Mouse (Mus musculus): Measurements from ENCODE around the gene Hdac5. TPM values are rescaled to one million over a fixed set of nuclear protein-coding genes. Genes with fewer than 3 reads are reported as not detected.

Gene Hdac5
- total and polyA plus RNA-seq, 2 experiments from 2014 or later: 69.4 to 170 TPM

GRCm38 (mm10) chr11:102248630-102249230, 18.8 kb upstream of the Hdac5 start, which contains the start of gene BC030867:
Gene BC030867 (plus strand): TSS chr11:102248882.
- peak within 1 kb of the TSS; percentile 92 for H3K4me2 ChIP-seq (ENCODE audit: low read depth)
- peak within 1 kb of the TSS; percentile 44 for H3K4me3 ChIP-seq (ENCODE audit: low read depth, low read length)
- no peak within 1 kb of the TSS for H3K9ac ChIP-seq
- DNase-seq: peak; percentile 98
- peak; percentile 80 for TF ChIP-seq CTCF (IDR thresholded peaks at IDR 0.05; ENCODE audit: low read depth)
- H3K36me3 ChIP-seq (ENCODE audit: insufficient read depth): no peaks in the 10 kb centered on the region
- H3K4me1 ChIP-seq (ENCODE audit: insufficient read depth): peaks cover 6% of the 10 kb centered on the region; the same call in 1 of the 2 replicates
- ATAC-seq: peak; percentile 36; the same call in 1 of the 2 replicates
- no peaks in the 10 kb centered on the region for H3K27me3 ChIP-seq (ENCODE audit: insufficient read depth, low read length)
- peak within 1 kb of the TSS; percentile 21; the same call in 1 of the 2 replicates for H3K27ac ChIP-seq (ENCODE audit: low read depth, low read length)
- WGBS: 2% methylated on average over 41 of the region's 41 CpGs
- no peaks in the 10 kb centered on the region for H3K9me3 ChIP-seq (ENCODE audit: low read length)

- no peak overlapping the region for H3K9ac ChIP-seq
- no peak for DNase-seq
- H3K27ac ChIP-seq (ENCODE audit: low read depth, low read length): no peak overlapping the region
- no peak overlapping the region for H3K4me2 ChIP-seq (ENCODE audit: low read depth)
- WGBS: 91% methylated on average over 4 of the region's 4 CpGs
- TF ChIP-seq CTCF (IDR thresholded peaks at IDR 0.05; ENCODE audit: low read depth): 0 out of 2 replicates have a peak, but pooled peaks have one; percentile 31
- no peaks in the 10 kb centered on the region for H3K36me3 ChIP-seq (ENCODE audit: insufficient read depth)
- no peaks in the 10 kb centered on the region for H3K27me3 ChIP-seq (ENCODE audit: insufficient read depth, low read length)
- H3K9me3 ChIP-seq (ENCODE audit: low read length): no peaks in the 10 kb centered on the region
- peaks cover 6% of the 10 kb centered on the region; the same call in 1 of the 2 replicates for H3K4me1 ChIP-seq (ENCODE audit: insufficient read depth)
- ATAC-seq: no peak
- H3K4me3 ChIP-seq (ENCODE audit: low read depth, low read length): no peak overlapping the region
Measured at GRCm38 (mm10) chr11:102246871-102247270, 16.9 kb upstream of the Hdac5 start.

DNA sequence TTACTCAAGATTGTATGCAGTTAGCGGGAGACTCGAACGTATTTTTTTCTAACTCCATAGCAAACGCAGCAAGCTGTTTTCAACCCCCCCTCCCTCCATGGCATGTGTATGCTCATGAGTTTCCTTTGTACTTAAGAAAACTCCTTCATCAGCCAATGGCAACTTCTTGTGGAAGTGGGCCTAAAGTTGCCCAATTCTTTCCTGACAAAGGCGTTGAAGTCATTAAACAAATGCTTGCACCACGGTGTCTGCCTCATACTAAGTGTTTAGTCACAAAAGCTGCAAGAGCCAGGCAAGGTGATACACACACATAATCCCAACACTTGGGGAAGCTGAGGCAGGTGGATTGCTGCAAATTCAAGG, 16.3 kb upstream of the Hdac5 start:
- DNase-seq (no peak), ATAC-seq (no peak)
- no peak for TF ChIP-seq CTCF (IDR thresholded peaks at IDR 0.05; ENCODE audit: low read depth)
- Histone ChIP-seq H3K4me2 (ENCODE audit: low read depth) (no peak overlapping the region), H3K27ac (ENCODE audit: low read depth, low read length) (no peak overlapping the region), H3K4me1 (ENCODE audit: insufficient read depth) (peaks cover 6% of the 10 kb centered on the region; the same call in 1 of the 2 replicates), H3K4me3 (ENCODE audit: low read depth, low read length) (no peak overlapping the region), H3K36me3 (ENCODE audit: insufficient read depth) (no peaks in the 10 kb centered on the region), H3K9ac (no peak overlapping the region), H3K9me3 (ENCODE audit: low read length) (no peaks in the 10 kb centered on the region), H3K27me3 (ENCODE audit: insufficient read depth, low read length) (no peaks in the 10 kb centered on the region)
- WGBS: 67% methylated on average over 6 of the region's 6 CpGs

GRCm38 (mm10) chr11:102245581-102246272, 15.8 kb upstream of the Hdac5 start:
- Histone ChIP-seq H3K27ac (ENCODE audit: low read depth, low read length) (no peak overlapping the region), H3K4me1 (ENCODE audit: insufficient read depth) (peaks cover 6% of the 10 kb centered on the region; the same call in 1 of the 2 replicates), H3K27me3 (ENCODE audit: insufficient read depth, low read length) (no peaks in the 10 kb centered on the region), H3K36me3 (ENCODE audit: insufficient read depth) (no peaks in the 10 kb centered on the region), H3K9me3 (ENCODE audit: low read length) (no peaks in the 10 kb centered on the region), H3K4me3 (ENCODE audit: low read depth, low read length) (peak overlapping the region; percentile 40), H3K9ac (peak overlapping the region; percentile 57), H3K4me2 (ENCODE audit: low read depth) (peak overlapping the region; percentile 78)
- 0 out of 2 replicates have a peak, but pooled peaks have one; percentile 8 for ATAC-seq
- TF ChIP-seq CTCF (IDR thresholded peaks at IDR 0.05; ENCODE audit: low read depth): no peak
- 35% methylated on average over 14 of the region's 14 CpGs for WGBS
- no peak for DNase-seq

- Histone ChIP-seq H3K4me1 (ENCODE audit: insufficient read depth) (peaks cover 6% of the 10 kb centered on the region; the same call in 1 of the 2 replicates), H3K4me3 (ENCODE audit: low read depth, low read length) (peak overlapping the region; percentile 40), H3K27ac (ENCODE audit: low read depth, low read length) (peak overlapping the region; percentile 45; the same call in 1 of the 2 replicates), H3K9me3 (ENCODE audit: low read length) (no peaks in the 10 kb centered on the region), H3K4me2 (ENCODE audit: low read depth) (peak overlapping the region; percentile 78), H3K36me3 (ENCODE audit: insufficient read depth) (no peaks in the 10 kb centered on the region), H3K27me3 (ENCODE audit: insufficient read depth, low read length) (no peaks in the 10 kb centered on the region), H3K9ac (peak overlapping the region; percentile 57)
- TF ChIP-seq CTCF (IDR thresholded peaks at IDR 0.05; ENCODE audit: low read depth): no peak; the same call in 1 of the 2 replicates
- peak; percentile 87 for DNase-seq
- ATAC-seq: peak; percentile 94
- WGBS: 2% methylated on average over 32 of the region's 32 CpGs
Measured at GRCm38 (mm10) chr11:102244926-102245449, 15.0 kb upstream of the Hdac5 start.

DNA sequence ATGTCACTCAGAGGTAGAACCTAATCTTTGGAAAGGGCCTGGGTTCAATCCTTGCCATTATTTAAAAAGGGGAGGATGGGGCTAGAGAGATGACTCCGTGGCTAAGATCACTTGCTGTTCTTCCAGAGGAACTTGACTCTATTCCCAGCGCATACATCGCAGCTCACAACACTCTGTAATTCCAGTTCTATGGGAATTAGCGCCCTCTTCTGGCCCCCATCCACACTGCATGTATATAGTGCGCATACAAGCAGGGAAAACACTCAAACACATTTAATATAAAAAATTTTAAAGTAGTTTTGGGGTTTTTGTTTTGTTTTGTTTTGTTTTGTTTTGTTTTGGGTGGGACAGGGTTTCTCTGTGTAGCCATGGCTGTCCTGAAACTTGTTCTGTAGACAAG, 11.9 kb upstream of the Hdac5 start:
- Histone ChIP-seq H3K27ac (ENCODE audit: low read depth, low read length) (no peak overlapping the region), H3K4me3 (ENCODE audit: low read depth, low read length) (no peak overlapping the region), H3K9me3 (ENCODE audit: low read length) (no peaks in the 10 kb centered on the region), H3K9ac (no peak overlapping the region), H3K36me3 (ENCODE audit: insufficient read depth) (no peaks in the 10 kb centered on the region), H3K4me2 (ENCODE audit: low read depth) (no peak overlapping the region), H3K27me3 (ENCODE audit: insufficient read depth, low read length) (no peaks in the 10 kb centered on the region), H3K4me1 (ENCODE audit: insufficient read depth) (peaks cover 6% of the 10 kb centered on the region; the same call in 1 of the 2 replicates)
- DNase-seq (no peak), ATAC-seq (no peak)
- 63% methylated on average over 5 of the region's 5 CpGs for WGBS
- no peak for TF ChIP-seq CTCF (IDR thresholded peaks at IDR 0.05; ENCODE audit: low read depth)

DNA sequence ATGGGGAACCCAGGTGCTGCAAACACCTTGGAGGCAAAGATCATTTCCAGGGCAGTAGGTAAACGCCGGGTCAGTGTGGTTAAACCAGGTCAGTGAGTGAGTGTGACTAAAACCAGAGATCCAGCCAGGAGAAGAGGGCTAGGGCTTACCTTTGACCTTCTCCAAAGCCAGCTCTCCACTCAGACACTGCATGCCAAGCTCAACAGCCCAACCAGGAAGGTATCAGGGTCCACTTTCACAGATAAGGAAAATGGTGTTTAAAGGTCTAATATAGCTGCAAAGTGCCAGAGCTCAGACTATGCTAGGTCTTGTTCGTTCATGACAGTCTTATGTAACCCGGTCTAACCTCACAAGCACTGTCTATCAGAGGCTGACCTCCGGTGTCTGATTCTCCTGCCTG, 11.3 kb upstream of the Hdac5 start:
- Histone ChIP-seq H3K27me3 (ENCODE audit: insufficient read depth, low read length) (no peaks in the 10 kb centered on the region), H3K4me3 (ENCODE audit: low read depth, low read length) (no peak overlapping the region), H3K4me2 (ENCODE audit: low read depth) (no peak overlapping the region), H3K36me3 (ENCODE audit: insufficient read depth) (no peaks in the 10 kb centered on the region), H3K9ac (no peak overlapping the region), H3K9me3 (ENCODE audit: low read length) (no peaks in the 10 kb centered on the region), H3K4me1 (ENCODE audit: insufficient read depth) (peaks cover 6% of the 10 kb centered on the region; the same call in 1 of the 2 replicates), H3K27ac (ENCODE audit: low read depth, low read length) (no peak overlapping the region)
- no peak for TF ChIP-seq CTCF (IDR thresholded peaks at IDR 0.05; ENCODE audit: low read depth)
- DNase-seq (no peak), ATAC-seq (no peak)
- 90% methylated on average over 5 of the region's 5 CpGs for WGBS

Data from forebrain, postnatal 0 days (tissue).